Mouse (Mus musculus): Measurements from ENCODE around the gene Sec14l4.

Gene Sec14l4

DNA sequence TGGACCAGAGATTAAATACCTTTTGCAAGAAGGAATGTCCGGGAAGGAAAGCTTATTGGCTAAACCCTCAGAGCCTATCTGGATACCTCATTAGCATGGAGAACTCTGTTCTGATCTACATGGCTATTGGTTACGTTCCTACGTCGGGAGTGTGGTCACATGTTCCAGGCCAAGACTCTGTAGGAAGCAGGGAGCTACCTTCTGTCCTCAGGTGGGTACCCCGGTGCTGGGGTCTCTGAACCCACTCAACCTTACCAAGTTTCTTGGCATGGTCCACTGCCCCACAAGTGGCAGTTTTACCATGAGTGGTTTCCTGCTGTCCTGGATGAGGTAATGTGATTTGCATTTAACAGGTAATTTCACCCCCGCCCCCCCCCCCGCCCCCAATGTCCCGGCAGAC is 4.2 kb upstream of the Sec14l4 start:
- no peak for DNase-seq (ENCODE audit: inconsistent age in 2 of 2, low spot score in 1 of 2)

DNA sequence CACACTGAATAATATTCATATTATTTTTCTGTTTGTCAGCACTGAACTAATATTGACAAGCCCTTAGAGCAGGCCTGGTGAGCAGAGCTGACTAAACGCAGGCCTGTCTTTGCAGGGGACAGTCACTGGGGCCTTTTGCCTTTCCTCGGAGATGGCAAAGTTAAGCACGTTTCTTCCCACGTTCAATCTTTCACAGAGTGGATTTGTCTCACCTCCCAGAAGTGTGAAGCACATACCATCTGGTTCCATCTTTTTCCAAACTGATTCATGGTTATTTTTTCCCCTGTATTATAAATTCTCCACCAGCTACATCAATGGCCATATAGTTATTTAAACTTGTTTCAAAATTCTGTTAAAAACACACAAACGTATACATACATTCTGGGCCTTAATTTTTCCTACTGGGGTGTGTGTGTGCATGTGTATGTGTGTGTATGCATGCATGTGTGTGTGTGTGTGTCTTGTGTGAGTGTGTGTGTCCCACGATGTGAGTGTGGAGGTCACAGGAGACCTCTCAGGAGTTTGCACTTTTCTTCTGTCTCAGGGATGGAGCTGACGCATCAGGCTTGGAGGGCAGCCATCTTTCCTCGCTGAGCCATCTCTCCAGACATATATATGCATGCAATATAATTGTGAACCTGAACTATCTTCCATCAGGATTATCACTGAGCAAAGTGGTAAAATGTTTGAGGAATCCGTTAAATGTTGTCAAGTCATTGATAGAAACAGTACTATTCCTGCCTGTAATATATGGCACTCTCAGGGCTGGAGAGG is 3.5 kb upstream of the Sec14l4 start:
- DNase-seq (ENCODE audit: inconsistent age in 2 of 2, low spot score in 1 of 2) = no peak

DNA sequence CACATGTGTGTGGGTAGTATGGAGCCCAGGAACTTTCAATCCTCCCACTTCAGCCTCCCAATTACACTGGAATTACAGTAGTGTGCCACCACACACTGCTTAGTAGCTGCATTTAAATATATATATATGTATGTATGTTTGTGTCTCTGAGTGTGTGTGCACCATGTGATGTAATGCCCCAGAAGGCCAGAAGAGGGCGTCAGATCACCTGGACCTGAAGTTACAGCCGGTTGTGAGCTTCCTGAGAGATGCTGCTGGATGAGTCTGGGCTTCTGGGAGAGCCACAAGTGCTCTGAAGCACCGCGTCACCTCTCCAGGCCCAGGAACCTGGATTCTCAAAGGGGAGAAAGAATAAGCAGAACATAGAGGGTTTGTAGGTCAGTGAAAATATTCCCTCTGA is 1.9 kb upstream of the Sec14l4 start:
- DNase-seq (ENCODE audit: inconsistent age in 2 of 2, low spot score in 1 of 2) = no peak

DNA sequence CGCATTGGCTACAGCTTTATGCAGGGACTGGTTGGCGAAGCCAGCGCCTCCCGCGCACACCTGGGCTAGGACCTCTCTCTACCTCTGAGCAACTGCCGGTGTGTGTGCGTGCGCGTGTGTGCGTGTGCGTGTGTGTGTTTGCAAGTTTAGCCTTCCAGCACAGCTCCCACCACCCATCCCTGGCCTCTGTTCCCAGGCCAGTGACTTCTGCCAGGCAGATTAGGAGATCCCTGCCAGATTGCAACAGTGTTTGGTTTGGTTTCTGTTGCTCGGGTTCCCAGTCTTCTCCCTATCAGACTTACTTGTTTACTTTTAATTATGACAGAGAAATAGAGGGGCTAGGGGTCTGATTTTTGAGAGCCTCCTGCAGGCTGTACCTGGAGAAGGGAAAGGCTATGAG is 699 bp downstream of the Sec14l4 start:
- DNase-seq (ENCODE audit: inconsistent age in 2 of 2, low spot score in 1 of 2) = no peak

DNA sequence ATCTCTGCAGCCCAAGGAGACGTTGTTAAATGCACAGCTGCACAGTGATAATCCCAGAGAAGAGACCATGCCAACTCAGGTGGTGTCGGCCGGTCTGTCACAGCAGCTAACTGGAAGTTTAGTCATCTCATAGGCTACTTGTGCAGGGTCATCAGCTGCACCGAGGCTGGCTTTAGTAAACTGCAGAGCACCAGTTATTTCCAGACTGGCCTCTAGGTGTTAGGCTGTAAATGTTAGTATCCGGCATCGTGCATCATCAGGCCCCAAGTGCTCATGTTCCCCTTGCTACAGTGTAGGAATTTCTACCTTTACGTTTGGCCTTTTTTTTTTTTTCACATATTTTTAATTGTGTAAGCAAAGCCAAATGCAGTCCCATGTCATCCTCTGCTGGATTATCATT is 2.2 kb downstream of the Sec14l4 start:
- DNase-seq (ENCODE audit: inconsistent age in 2 of 2, low spot score in 1 of 2) = no peak

DNA sequence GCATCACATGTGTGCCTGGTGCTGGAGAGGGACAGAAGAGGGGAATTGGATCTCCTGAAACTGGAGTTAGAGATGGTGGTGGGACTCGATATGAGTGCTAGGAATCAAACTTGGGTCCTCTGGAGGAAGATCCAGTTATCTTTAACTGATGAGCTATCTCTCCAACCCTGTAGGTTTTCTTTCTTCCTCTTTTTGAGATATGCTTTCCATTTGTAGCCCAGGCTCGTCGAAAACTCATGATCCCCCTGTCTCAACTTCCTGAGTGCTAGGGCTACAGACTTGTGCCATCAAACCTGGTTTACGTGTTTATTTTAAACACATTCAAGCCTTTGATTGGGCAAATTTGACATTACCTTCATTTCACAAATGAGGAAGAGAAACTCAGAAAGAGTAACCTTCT is 2.9 kb downstream of the Sec14l4 start:
- DNase-seq (ENCODE audit: inconsistent age in 2 of 2, low spot score in 1 of 2) = no peak

DNA sequence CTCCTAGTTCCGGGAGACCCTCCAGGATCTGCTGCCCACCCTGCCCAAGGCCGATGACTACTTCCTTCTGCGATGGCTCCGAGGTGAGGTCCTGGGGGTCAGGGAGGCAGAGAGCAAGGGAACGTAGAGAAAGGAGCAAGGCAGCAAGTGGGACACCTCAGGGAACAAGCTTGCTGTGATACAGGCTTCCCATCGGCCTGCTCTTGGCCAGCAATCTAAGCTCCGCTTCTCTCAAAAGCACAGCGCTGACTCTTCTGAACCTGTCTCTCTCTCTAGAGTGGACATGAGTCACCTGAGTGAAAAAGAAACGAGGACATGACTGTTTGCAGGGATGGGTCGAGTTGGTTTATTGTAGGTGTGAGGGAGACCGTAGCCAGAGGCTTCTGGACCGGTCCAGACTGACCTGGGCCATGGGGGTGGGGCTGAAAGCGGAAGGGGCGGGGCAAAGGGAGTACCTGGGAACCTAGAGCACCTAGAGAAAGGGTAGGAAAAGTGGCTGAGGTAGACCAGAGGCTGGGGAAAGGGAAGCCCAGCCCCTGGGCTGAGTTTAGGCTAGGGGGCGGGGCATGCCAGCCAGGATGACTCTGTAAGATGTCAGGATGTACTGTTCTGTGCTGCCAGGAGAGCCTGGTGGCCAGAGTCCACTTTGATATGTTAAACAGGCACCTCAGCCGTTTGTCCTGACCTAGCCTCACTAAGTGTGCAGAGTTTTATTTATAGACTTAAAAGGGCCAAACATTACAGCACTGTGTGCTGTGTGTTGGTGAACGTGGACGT is 4.0 kb downstream of the Sec14l4 start:
- no peak for DNase-seq (ENCODE audit: inconsistent age in 2 of 2, low spot score in 1 of 2)

DNA sequence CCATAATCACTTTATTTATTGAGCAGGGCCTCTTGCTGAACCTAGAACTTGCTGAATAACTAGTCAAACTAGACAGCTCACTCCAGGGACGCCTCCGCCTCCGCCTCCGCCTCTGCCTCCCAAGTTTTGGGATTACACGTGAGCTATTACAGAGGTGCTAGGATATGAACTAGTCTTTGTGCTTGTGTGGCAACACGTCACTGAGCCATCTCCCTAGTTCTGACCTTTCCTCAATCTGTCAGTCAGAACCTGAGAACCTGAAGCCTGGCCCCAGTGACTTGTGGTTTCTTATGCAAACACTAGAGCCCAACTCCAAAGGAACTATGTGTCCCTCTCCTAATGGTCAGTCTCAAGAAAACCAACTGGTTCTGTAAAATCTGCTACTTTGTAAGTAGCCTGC is 4.7 kb downstream of the Sec14l4 start:
- no peak for DNase-seq (ENCODE audit: inconsistent age in 2 of 2, low spot score in 1 of 2)

DNA sequence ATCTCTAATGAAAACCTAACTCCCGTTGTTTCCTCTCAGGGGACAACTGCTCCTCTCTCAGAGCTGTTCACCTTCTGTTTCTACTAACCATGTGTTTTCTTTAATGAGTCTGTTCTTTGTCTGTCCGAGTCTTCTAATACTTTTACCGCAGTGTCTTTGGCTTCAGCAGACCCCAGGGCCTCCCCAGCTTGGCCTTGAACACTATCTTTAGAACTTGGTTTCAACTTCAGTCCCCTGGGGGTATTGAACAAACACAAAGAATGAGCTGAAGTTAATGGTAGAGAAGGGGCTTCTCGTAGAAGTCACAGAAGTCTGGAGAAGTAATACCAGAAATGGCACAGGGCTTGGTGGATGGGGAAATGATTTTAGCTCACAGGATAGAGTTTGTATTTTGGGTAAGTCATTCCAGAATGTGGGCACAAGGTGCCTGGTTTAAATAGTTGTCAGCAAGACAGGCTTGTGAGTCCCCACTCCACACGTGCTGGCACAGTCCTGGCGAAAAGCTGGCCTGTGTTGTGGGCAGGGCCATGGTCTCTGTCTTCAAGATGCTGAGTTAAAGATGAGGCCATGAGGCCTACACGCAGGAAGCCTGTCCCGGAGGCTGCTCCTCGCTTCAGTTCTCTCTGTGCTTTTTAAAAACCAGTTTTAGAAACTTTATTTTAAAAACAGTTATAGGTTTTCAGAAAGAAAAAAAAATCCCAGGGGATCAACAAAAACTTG is 5.3 kb downstream of the Sec14l4 start:
- no peak for DNase-seq (ENCODE audit: inconsistent age in 2 of 2, low spot score in 1 of 2)

DNA sequence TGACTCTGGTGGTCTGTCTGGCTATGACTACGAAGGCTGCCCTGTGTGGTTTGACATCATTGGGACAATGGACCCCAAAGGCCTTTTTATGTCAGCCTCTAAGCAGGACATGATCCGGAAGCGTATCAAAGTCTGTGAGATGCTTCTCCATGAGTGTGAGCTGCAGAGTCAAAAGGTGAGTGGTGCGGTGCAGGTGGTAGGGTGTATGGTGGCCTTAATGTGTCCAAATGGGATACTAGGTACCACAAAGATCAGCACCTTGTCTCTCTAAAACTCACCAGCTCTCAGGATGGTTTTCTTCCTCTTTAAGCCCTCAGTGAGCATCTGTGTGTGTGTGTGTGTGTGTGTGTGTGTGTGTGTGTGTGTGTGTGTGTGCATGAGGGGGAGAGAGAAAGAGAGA is 8.7 kb downstream of the Sec14l4 start:
- no peak for DNase-seq (ENCODE audit: inconsistent age in 2 of 2, low spot score in 1 of 2)

DNA sequence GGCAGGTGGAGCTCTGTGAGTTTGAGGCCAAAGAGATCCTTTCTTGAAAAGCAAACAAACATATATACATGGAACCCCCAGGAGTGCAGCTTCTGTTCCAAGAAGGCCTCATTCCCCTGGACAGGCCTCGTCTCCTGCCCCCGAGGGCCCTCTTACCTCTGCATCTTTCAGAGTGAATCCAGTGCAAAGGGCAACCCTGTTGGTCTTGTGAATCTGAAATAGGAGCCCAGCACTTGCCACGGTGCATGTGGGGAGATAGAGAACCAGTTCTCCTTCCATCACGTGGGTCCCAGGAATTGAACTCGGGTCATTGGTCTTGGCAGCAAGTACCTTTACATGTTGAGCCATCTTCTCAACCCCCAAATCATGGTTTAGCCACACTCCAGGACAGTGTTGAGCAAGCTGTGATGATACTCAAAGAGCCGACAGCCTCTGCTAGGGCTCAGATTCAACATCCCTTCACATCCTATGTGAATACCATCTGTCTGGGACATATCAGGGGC is 9.9 kb downstream of the Sec14l4 start:
- no peak for DNase-seq (ENCODE audit: inconsistent age in 2 of 2, low spot score in 1 of 2)

DNA sequence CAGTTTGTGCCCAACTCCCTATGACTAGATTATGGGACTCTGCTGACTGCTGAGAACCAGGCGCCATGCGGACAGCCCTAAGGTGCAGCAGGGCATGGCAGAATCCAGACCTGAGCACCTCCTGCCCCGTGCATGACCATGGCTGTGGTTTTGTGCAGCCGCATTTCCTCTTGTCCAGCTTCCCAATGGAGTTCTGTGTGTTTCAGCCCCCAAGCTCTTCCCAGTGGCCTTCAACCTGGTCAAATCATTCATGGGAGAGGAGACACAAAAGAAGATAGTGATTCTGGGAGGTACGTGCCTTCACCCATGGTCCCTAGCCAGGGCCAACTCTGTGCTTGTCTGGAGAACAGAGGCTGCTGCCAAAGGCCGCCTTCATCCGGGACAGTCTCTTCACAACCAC is 11.8 kb downstream of the Sec14l4 start:
- no peak for DNase-seq (ENCODE audit: inconsistent age in 2 of 2, low spot score in 1 of 2)

DNA sequence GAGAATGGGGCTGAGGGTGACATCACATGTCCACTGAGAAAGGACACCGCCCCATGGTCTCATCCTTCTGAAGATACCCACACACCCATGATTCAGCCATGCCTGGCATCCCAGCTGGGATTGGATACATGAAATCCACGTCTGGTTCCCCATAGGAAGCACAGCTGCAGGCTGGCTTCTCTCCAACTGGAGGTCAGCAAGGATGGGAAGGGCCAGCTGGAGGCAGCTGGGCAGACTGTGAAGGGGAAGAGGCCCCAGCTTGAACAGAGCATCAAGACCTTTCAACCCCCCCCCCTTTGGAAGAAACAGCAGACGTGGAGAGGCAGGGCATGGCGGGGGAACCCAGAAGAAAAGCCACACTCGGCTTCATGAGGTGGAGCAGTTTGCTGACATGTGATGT is 15.3 kb downstream of the Sec14l4 start:
- no peak for DNase-seq (ENCODE audit: inconsistent age in 2 of 2, low spot score in 1 of 2)

DNA sequence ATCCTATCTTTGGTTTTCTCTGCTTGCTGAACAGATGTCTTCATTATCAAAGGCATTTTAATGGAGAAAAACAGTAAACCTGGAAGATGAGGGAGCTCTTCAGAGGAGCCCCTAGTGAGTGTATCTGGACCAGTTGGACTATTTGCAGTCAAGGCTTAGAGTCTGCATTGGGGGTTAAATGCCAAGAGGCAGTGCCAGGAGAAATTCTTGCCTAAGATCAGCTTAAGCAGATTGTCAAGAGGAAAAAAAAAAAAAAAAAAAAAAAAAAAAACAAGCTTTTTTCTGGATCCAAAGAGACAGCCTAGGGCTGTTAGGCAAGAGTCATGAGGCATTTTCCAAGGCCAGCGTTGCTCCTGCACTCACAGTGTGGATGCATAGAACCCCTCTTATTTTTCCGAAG is 16.5 kb downstream of the Sec14l4 start:
- peak in 1 of 2 experiments; percentile 46 for DNase-seq (ENCODE audit: inconsistent age in 2 of 2, low spot score in 1 of 2)

DNA sequence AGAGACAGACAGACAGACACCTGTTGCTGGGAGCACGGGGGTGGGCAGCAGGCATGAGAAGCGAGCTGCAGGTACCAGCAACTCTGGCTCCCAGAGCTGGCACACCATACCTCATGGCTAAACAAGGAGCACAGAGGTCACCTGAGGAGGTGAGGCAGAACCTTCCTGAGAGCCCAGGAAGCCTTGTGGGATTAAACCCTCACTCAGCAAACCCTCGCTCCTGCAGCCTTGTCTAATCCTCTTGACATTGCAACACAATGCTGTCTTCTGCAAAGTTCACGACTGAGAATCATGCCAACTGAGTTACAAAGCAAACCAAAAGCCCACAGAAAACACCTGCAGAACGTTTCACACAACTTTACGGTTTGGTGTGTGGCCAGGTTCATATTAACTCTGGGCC is 17.2 kb downstream of the Sec14l4 start:
- DNase-seq (ENCODE audit: inconsistent age in 2 of 2, low spot score in 1 of 2) = no peak

DNA sequence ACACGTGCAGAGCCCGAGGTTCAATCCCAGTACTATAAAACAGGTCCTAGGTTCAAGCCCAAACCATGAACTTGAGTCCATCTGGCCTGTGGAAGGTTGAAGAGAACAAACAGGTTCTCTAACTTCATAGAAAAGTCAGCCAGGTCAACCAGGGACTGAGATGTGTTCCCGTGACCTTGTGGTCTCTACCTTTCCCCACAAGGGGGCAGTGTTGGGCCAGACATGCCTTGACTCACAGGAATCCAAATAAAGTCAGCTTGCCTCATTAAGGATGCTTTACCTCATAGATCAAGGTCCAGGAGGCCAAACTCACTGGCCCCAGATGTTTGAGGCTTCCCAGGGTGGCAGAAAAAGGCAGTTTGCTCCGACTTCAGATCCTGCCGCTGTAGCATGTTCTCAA is 22.3 kb downstream of the Sec14l4 start:
- peak; percentile 61 to 90 for DNase-seq (ENCODE audit: inconsistent age in 2 of 2, low spot score in 1 of 2)

DNA sequence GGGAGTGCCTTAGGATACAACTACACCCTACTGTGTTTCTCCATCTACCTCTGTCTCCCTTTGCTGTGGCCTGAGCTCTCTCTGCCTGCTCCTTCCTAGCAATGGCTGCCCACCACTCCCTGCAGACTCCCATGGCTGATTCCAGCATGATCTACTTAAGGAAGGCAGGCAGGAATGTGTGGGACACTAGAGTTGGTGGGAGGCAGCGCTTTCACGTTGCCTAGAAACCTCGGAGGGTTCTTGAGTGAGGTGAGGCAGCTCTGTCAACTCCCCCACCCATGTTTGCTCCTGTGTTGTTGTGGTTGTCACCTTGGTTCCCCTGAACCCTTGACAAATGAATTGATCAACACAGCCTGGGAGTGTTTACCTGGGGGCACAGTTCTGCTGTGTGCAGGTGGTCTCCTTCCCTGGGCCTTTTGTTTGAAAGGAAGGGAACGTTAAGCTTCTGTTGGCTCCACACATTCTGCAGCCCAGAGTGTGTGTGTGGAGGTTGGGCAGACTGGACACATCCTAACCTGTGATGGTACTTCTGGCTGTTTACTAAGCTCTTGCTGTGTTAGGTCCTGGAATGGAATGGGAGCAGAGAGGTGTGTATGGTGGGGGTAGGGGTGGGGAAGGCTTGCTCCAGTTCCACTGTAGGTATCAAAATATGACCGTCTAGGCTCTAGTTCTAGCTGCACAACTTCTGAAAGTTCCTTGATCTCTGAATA is 29.8 kb downstream of the Sec14l4 start:
- no peak for DNase-seq (ENCODE audit: inconsistent age in 2 of 2, low spot score in 1 of 2)

DNA sequence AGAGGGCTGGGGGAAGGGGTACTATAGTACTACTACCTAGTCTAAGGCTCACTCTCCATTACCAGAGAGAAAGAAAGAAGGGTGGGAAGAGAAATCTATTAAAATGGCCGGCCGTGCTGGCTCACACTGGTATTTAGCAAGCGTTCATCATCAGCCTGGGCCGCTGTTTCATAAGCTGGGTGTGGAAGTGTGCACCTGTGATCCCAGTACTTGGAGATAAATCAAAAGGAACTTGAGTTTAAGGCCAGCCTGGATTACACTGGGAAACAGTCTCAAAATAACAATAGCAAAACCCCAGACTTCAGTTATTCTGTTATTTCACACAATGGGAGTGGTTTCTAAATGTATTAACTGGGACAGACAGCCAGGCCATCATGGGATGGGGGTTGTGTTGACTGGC is 31.3 kb downstream of the Sec14l4 start:
- no peak for DNase-seq (ENCODE audit: inconsistent age in 2 of 2, low spot score in 1 of 2)

DNA sequence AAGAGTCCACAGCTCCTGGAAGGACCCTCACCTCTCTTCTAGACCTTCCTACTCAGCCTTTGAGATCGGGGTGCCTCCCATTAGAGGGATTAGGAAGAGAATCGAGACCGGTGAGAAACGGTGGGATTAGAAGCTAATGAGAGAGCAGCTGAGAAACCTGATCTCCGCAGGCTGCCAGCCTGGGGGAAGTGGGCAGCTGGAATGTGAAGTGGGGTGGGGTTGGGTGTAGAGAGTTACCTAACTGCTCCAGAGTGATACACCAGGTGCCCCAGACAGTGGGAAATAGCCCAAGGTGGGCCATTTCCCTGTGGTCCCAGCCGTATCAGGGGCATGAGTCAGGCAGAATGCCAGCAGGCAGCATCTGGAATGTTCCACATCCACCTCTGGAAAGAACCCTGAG is 31.7 kb downstream of the Sec14l4 start:
- no peak for DNase-seq (ENCODE audit: inconsistent age in 2 of 2, low spot score in 1 of 2)

DNA sequence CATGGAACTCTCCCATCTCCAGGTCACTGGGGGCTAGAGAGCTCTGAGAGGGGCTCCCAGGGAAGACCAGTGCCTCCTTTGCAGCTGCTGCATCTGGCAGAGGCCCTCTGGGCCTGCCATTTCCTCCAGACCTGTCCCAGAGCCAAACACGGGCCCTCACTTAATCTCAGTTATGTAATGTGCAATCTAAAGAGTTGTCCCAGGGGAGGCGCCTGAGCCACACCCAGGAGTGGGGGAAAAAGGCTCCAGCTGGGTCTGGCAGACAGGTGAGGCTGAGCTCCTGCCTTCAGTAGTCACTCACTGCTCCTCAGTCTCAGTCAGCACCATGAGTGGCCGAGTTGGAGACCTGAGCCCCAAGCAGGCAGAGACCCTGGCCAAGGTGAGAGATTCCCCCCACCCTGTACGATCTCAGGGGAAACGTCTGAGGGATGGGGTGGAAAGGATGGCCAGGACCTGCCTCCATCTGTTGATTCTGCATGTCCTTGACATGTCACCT is 33.4 kb downstream of the Sec14l4 start, which contains the start of gene Sec14l3:
Gene Sec14l3 (plus strand): TSS at position 215 of the 496 bp plus-strand sequence.
- DNase-seq (ENCODE audit: inconsistent age in 2 of 2, low spot score in 1 of 2) = no peak

DNA sequence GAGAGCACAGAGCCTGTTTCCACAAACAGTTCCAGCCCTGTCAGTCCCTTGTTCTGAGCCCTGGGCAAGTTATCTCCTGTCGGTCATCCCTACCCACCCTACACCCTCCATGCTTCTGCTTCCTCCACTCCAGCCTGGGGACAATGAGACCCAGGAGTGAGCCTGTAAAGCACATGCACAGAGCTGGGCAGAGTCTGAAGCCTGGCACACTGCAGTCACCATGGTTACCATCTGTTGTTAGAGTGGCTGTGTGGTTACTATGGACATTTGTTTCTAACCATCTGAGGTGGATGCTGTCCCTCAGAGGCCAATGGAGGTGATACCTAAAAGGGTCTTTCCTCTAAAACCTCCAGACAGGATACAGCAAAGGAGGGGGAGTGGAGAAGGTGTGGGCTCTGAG is 38.4 kb downstream of the Sec14l4 start:
- DNase-seq (ENCODE audit: inconsistent age in 2 of 2, low spot score in 1 of 2) = no peak
